Mouse (Mus musculus) liver, adult 2 months (tissue): ENCODE data around the gene Ak8.

ENCODE experiments used
- CTCF ChIP-seq: fragments of 200-500 bp; IDR thresholded peaks from 2 replicates; pipeline ENCODE4 v1.5.1; 2011; ENCODE audit warnings: low read depth, low read length, control low read depth
- POLR2A ChIP-seq: fragments of 200-500 bp; IDR thresholded peaks from 2 replicates; pipeline ENCODE4 v1.6.1; 2011; ENCODE audit warnings: low read length, control low read depth; ENCODE audit not compliant: insufficient read depth; ENCODE audit errors: extremely low read depth

GRCm38 (mm10) chr2:28752388-28752787 is 52.4 kb downstream of the Ak8 start:
- TF ChIP-seq POLR2A: no peak
- no peak for TF ChIP-seq CTCF
